Mouse (Mus musculus) right cerebral cortex, adult 2 months (tissue): ENCODE measurements around the gene Coro1b.

Source experiments
- DNase-seq, 2 experiments: peaks; one replicate each; pipeline ENCODE4 v3.0.0; 2021 to 2022; ENCODE audit warnings: low spot score in 2 of 2

Gene Coro1b

DNA sequence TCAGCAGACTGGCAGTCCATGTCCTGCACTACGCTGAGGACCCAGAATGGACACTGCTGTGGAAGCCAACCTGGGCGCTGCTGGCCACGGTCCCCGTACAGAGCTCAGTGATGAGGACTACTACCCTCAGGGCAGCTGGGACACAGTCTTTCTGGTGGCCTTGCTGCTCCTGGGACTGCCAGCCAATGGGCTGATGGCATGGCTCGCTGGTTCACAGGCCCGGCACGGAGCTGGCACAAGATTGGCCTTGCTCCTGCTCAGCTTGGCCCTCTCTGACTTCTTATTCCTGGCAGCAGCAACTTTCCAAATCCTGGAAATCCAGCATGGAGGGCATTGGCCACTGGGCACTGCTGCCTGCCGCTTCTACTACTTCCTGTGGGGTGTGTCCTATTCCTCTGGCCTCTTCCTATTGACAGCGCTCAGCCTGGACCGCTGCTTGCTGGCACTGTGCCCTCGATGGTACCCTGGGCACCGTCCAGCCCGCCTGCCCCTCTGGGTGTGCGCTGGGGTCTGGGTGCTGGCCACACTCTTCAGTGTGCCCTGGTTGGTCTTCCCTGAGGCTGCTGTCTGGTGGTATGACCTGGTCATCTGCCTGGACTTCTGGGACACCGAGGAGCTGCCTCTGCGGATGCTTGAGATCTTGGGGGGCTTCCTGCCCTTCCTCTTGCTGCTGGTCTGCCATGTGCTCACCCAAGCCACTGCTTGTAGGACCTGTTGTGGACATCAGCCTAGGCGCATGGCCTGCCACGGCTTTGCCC lies 5.8 kb upstream of the Coro1b start:
- DNase-seq: no peak

DNA sequence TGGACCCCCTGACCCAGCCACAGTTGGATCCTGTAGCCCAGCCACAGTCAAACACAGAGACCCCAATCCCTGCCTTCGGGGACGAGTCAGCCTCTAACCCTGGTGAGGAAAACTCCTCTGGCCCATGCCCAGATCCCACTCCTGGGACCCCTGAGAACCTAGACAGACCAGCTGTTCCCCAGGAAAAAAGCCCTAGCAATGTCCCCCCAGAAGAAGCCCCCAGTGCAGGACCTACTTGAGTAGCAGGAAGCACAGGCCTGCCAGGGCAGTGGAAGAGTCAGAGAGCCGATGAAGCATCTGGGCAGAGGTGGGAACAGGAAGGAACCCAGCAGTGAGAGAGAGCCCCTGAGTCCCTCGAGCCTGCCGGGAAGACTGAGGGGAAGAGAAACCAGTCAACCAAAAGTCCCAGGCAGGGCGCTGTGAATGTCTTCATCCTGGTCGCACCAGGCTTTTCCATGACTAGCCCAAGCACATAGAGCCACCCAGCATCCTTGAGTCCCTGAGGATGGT lies 4.6 kb upstream of the Coro1b start, which contains the start of gene Cabp4:
Gene Cabp4, minus strand, starts transcription at position 275 of the 510 bp plus-strand sequence.
- DNase-seq: no peak

- DNase-seq: no peak
These were observed 3.6 kb upstream of the Coro1b start for GRCm38 (mm10) chr19:4144550-4145498.

GRCm38 (mm10) chr19:4145936-4146335 lies 2.5 kb upstream of the Coro1b start:
- DNase-seq: no peak

GRCm38 (mm10) chr19:4146366-4147021 lies 1.9 kb upstream of the Coro1b start:
- DNase-seq: no peak

- DNase-seq: no peak
These were observed 1.4 kb upstream of the Coro1b start for GRCm38 (mm10) chr19:4147022-4147405.

GRCm38 (mm10) chr19:4147782-4148490 lies 483 bp upstream of the Coro1b start:
- DNase-seq: no peak

DNA sequence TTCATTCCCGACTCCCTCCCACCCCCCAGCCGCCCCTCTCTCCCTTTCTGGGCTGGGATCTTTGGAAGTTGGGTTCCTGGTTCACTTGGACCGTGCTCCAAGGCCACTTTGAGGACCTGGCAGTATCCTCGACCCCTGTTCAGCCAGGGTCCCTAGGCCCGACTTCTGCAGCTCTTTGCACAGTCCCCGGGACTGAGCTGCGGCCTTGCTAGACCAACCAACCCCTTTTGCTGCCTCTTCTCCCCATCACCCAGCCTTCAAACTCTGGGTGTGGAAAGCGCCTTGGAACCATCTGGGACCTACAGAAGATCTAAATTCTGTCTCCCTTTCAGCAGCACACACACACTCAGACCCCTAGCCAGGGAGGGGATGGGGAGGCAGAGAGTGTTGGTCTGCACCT lies 400 bp downstream of the Coro1b start:
- DNase-seq: no peak

- no peak for DNase-seq
These were observed 864 bp downstream of the Coro1b start for GRCm38 (mm10) chr19:4149283-4149682.

- no peak for DNase-seq
These were observed 1.5 kb downstream of the Coro1b start for GRCm38 (mm10) chr19:4149764-4150461.

DNA sequence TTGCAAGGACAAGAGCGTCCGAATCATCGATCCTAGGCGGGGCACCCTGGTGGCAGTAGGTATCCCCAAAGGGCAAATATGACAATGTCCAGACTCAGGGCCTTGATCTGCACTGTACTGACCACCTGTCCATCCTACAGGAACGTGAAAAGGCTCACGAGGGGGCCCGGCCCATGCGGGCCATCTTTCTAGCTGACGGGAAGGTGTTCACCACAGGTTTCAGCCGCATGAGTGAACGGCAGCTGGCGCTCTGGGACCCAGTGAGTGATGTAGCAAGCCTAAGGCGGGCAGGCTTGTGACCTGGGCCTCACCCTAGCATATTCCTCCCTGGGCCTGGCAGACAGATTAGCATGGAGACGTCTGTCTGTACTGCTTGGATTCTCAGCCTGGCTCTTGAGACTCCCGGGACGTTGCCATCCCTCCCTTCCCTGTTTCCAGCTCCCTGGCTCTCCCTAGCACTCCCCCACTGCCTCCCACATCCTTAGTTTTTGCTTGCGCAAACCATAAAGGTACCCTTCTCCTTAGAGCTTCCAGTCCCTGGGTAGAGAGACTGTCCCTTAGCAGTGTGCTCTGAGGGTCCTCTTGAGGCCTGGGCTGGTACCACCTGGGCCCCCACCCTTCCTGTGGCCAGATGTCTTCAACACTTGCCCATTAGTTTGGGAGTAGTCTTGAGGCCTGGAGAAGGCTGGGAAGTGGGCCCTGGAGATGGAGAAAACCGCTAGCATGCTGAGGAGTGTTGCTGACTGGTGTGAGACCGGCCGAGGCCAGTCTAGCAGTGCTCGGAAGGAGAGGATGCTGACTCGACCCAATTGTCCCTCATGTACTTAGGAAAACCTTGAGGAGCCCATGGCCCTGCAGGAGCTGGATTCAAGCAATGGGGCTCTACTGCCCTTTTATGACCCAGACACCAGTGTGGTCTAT lies 2.4 kb downstream of the Coro1b start:
- no peak for DNase-seq

GRCm38 (mm10) chr19:4151488-4151860 lies 3.1 kb downstream of the Coro1b start:
- DNase-seq: no peak

DNA sequence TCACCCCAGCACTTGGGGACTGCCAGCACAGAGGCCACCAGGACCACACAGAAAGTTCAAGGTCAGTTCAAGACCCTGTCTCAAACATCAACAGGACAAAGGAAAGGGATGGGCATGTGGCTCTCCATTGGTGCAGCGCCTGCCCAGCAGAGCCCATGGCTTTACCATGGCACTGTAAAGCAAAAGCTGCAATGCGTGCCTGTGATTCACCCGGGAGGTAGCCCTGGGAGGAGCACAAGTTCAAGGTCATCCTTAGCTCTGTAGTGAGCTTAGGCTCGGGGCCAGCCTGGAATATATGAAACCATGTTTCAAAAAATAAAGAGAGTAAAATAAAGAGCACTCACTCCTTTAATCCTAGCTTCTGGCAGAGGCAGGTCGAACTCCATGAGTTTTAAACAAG lies 3.5 kb downstream of the Coro1b start:
- no peak for DNase-seq

DNA sequence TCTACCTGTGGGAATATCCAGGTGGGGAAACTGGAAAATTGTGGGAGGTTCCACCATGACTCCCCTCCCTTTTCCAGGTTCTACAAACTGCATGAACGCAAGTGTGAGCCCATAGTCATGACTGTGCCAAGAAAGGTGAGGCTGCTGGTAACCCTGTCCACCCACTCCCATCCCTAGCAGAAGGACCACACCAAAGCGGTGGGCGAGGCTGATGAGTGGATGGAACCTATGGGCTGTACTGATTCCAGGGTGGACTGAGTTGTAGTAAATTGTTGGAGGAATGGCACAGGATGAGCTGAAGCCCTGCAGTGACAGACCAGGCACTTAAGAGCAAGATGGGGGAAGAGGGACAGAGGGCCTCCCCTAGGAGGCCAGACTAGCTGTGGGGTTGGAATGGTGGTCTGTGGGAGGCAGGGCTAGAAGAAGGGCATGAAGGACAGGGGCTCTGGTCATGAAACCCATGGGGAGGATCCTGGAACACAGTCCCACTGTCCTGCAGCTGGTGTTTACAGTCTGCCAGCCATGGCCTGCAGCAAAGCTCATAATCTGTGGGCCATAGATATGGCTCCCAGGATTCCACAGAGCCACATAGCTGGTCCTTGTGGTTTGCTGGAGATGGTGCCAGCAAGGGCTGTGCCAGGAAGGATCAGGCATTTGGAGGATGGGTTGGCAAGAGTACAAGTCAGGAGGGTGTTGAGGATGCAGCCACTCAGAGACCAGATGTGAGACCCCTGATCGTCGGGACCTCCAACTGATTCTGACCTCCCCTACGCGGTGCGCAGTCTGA lies 4.2 kb downstream of the Coro1b start:
- no peak for DNase-seq

GRCm38 (mm10) chr19:4153232-4153654 lies 4.8 kb downstream of the Coro1b start, which contains the start of gene Ptprcap:
TSS of gene Ptprcap (plus strand) at chr19:4153604.
- DNase-seq: no peak

DNA sequence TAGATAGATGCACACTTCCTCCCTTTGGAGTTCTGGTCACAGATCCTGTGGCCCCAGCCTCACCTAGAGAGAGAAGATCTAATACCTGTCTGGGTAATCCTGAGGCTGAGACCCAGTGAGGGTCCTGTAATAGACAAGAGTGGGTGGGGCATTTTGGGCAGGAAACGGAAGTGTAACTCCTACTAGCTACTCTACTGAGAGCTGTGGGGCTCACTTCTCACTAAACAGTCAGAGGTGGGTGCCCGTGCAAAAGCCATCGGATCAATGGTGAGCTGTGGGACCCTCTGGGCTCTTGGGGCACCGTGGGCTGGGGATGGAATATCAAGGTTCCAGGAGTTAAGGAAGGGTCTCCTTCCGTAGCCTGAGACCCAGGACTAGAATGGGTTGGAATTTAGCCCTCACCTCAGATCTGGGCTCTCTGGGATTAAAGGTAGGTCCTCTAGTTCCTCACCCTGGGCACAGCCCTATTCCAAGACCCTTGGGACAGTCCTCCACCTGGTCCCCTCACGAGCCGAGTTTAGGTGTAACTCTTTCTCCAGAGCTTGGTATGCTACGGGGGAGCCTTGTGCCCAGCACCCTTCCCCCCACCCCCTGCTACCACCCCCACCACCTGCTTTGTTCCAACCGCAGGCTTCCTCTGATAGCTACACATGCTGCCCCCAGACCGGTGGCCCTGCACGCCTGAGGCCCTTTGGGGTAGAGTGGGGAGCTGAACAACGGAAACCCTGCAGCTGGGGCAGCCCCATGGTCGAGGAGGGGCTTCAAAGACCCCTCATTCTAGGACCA lies 6.2 kb downstream of the Coro1b start:
- DNase-seq: no peak

DNA sequence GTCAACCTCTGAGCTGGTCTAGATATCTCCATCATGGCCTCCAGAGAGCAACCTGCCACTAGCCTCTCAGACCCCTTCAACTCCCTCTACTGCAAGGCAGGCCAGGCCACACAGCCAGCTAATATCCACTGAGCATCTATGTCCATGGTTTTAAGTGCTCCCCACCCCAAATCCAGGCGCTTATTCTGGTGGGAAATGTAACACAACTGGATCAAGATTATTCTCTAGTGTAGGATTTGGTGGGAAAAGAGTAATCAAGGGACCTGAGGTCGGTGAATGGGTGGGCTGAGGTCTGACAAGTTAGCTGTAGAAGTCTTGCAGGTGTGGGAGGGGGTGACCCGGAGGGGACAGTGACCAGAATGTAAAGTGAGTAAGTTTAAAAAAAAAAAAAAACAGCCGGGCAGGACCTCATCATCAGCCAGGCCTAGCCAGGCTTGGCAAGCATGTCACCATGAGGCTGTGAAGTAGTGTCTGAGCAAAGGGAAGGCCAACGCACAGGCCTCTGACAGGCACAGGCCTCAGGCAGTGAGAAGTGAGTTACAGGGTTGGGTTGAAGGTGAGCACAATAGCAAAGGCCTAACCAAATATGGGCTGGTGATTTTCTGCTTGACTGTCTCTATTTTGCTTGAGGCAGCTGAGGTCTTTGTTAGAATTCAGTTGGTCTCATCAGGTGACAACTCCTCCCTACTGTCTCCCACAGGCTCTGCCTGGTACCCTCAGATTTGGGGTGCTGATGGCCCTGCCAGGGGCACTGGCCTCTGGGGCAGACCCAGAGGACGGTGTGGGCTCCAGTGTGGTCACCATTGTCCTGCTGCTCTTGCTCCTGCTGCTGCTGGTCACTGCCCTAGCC lies 7.0 kb downstream of the Coro1b start:
- DNase-seq: no peak
